Mouse (Mus musculus) stomach, embryonic 16.5 days (tissue): ENCODE measurements around the gene Pramef8. TPM values are rescaled to one million over a fixed set of nuclear protein-coding genes. Genes with fewer than 3 reads are reported as not detected.

Experiments
- ATAC-seq: fragments of 200-750 bp; cut with Nextera tagmentation; 2 replicates; pipeline ENCODE4 v1.8.0; 2017; ENCODE audit warnings: moderate number of reproducible peaks, moderate TSS enrichment; ENCODE audit not compliant: insufficient read depth, low FRiP score
- H3K27ac ChIP-seq: fragments of 300-500 bp; sonication (generic); 2 replicates; pipeline ENCODE4 v1.5.1; 2014; ENCODE audit warnings: low read length
- H3K27me3 ChIP-seq: fragments of 300-500 bp; sonication (generic); 2 replicates; pipeline ENCODE4 v1.6.1; 2014; ENCODE audit warnings: low read length, control low read depth, mixed read lengths; ENCODE audit not compliant: control insufficient read depth, insufficient read depth
- H3K36me3 ChIP-seq: fragments of 300-500 bp; sonication (generic); 2 replicates; pipeline ENCODE4 v1.6.1; 2014; ENCODE audit warnings: low read length; ENCODE audit not compliant: control insufficient read depth, insufficient read depth
- H3K4me1 ChIP-seq: fragments of 300-500 bp; sonication (generic); 2 replicates; pipeline ENCODE4 v1.6.1; 2014; ENCODE audit warnings: low read length, control low read depth, mixed read lengths; ENCODE audit not compliant: control insufficient read depth, insufficient read depth
- H3K4me2 ChIP-seq: fragments of 300-500 bp; sonication (generic); 2 replicates; pipeline ENCODE4 v1.6.1; 2014; ENCODE audit warnings: low read depth, low read length, mixed read lengths
- H3K4me3 ChIP-seq: fragments of 300-500 bp; sonication (generic); replicated peaks from 2 replicates; pipeline ENCODE4 v1.5.1; 2014; ENCODE audit warnings: mild to moderate bottlenecking, low read length
- H3K9ac ChIP-seq: fragments of 300-500 bp; sonication (generic); 2 replicates; pipeline ENCODE4 v1.6.1; 2014; ENCODE audit warnings: low read length
- H3K9me3 ChIP-seq: fragments of 300-500 bp; sonication (generic); replicated peaks from 2 replicates; pipeline ENCODE4 v1.6.1; 2016; ENCODE audit warnings: low read length, control low read depth; ENCODE audit not compliant: control insufficient read depth
- WGBS: fragments of 180-500 bp; shearing (Covaris S2); extraction: QIAGEN DNeasy Blood & Tissue Kit; methylation state at CpG from one replicate; pipeline ENCODE4 v1.1.7; 2014; 5-methylcytosine and 5-hydroxymethylcytosine counted together
- polyA plus RNA-seq: library from polyadenylated mRNA; unstranded; fragments of >200 nt; fragmentation: Nextera tagmentation; extraction: Ambion mirVana; gene quantifications from 2 replicates; pipeline ENCODE4 v1.2.1, GENCODE M21; 2015

Pramef8 gene
- 15.1 and 15.2 TPM in 2 replicates for polyA plus RNA-seq

DNA sequence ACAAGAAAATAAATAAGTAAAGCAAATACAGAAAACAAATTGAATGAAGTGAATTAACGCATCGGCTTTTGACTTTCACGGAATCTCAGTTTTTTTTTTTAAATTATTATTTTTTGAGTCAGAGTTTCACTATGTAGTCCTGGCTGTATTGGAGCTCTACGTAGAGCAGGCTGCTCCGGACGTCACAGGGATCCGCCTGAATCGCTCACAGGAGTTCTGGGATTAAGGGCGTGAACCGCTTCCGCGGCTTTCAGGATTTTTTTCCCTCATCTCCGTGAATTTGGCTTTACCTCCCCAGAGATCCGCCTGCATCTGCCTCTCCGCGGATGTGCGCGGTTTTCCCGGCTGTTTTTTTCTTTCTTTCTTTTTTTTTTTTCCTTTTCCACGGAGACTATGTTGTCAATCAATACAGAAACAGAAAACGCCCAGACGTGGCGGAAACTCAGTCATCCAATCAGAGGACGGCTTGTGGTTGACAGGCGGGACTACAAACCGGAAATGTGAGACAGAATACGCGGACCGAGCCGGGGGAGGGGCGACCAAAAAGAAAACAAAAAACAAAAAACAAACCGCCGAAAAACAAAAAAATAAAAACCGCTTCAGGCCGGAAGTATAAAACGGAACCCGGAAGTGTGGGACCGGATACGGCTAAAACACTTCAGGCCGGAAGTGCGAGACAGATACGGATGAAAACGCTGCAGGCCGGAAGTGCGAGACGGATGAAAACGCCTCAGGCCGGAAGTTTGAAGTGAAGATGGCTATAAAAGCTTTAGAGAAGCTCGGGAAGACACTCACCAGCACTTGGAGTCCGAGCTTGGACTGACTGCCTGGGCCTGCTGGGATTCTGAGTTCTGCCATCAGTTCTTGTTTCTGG is at the start of gene Pramef8:
Gene Pramef8, plus strand, starts transcription at position 208 of the 874 bp plus-strand sequence.
- WGBS = under 1% methylated on average over 50 of the region's 50 CpGs
- peak within 1 kb of the TSS; percentile 60 for H3K4me2 ChIP-seq
- peak within 1 kb of the TSS; percentile 74 for H3K9ac ChIP-seq
- 0 out of 2 replicates have a peak, but pooled peaks cover 7% of the 10 kb centered on the region for H3K4me1 ChIP-seq
- H3K27ac ChIP-seq = peak within 1 kb of the TSS; percentile 84
- ATAC-seq = peak; percentile 94
- no peaks in the 10 kb centered on the region for H3K27me3 ChIP-seq
- H3K9me3 ChIP-seq = 0 out of 2 replicates have a peak, but pooled peaks cover 4% of the 10 kb centered on the region
- peak within 1 kb of the TSS; percentile 72 for H3K4me3 ChIP-seq
- H3K36me3 ChIP-seq = peaks cover 17% of the 10 kb centered on the region; the same call in 1 of the 2 replicates

DNA sequence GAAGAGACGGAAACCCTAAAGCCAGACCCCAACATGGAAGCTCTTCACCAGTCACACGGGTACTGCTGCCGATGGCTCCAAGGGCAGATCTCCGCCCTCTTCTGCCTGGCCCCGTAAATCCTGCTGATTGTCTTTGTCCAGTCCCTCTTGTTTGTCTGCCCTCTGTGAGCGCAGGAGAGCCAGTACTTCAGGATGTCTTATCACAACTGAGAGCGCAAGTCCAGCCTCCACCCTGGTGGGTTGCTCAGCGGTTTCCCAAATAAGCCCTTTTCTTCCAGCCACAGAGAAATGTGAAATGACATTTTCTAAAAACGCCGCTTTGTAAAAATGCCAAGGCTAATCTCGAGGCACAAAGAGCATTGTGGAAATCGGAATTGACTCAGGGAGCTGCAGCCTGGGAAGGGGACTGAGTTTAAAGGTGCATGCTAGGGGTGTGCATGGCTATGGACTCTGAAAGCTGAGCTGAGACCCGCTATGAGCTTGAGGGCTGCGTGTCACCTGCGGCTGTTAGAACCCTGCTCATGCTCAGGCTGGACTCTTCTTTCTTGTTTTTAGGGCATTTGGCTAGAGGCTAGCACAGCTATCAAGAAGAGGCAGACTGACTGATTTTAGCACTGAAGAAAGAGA is 45.7 kb upstream of the Pramef8 start:
- H3K27me3 ChIP-seq = no peaks in the 10 kb centered on the region
- H3K9ac ChIP-seq = no peak overlapping the region
- WGBS = 53% methylated on average over 15 of the region's 15 CpGs
- H3K4me2 ChIP-seq = no peak overlapping the region
- no peak overlapping the region for H3K4me3 ChIP-seq
- H3K27ac ChIP-seq = no peak overlapping the region
- no peaks in the 10 kb centered on the region for H3K36me3 ChIP-seq
- H3K9me3 ChIP-seq = 0 out of 2 replicates have a peak, but pooled peaks cover 3% of the 10 kb centered on the region
- no peaks in the 10 kb centered on the region for H3K4me1 ChIP-seq
- no peak for ATAC-seq

DNA sequence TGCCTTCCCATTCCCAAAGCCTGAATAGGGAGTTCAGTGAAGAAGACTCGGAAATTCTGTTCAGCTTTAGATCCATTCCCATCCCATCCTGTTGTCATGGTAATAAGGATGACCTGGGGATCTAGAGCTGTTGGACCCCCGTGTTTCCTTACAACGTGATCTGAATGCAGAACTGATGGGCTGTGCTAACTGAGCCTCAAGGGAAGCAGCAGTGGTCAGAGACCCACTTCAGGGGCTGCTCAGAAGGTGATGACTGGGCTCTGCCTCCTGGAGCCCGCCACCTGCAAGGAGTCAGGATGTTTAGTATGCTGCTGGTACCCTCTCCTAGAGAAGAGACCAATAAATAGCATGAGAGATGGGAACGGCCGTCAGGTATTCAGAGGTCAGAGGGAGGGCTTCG is 32.7 kb upstream of the Pramef8 start:
- no peak for ATAC-seq
- Histone ChIP-seq H3K27me3 (no peaks in the 10 kb centered on the region), H3K4me1 (no peaks in the 10 kb centered on the region), H3K4me2 (no peak overlapping the region), H3K36me3 (no peaks in the 10 kb centered on the region), H3K4me3 (no peak overlapping the region), H3K9me3 (no peaks in the 10 kb centered on the region), H3K27ac (no peak overlapping the region), H3K9ac (no peak overlapping the region)
- WGBS = 46% methylated on average over 7 of the region's 7 CpGs

DNA sequence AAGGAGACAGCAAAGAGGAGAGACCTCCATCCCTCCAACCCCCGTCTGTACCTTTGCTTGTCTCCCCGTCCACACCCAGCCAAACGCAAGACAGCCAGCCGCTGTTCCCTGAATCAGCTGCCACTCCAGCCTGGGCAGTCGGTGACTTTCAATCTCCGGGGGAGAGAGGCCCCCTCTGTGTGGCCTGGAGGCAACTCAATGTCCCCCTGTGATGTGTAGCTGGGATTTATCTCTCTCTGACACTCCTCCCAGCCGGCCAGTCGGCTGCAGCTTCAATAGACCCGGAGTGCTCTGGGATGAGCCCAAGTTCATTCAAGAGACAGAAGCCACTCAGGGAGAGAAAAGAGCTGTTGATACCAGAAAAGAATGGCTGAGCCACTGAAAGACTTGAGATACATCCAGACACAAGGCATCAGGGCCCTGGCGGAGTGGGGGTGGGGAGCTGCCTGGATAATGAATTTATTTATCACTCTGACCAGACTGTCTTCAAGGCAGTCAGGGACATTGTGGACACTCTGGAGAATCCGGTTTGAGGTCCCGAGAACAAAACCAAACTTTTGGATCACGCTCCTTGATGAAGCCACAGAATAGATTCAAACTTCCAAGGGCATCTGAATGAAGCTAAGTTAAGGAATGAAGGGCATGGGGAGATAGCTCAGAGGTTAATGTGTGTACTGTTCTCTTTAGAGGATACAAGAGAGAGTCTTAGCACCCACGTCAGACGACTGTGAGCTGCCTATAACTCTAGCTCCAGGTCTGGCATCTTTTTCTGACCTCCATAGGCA is 32.1 kb upstream of the Pramef8 start:
- no peak overlapping the region for H3K9ac ChIP-seq
- no peaks in the 10 kb centered on the region for H3K36me3 ChIP-seq
- no peak overlapping the region for H3K4me3 ChIP-seq
- no peaks in the 10 kb centered on the region for H3K27me3 ChIP-seq
- no peak overlapping the region for H3K27ac ChIP-seq
- no peak overlapping the region for H3K4me2 ChIP-seq
- no peaks in the 10 kb centered on the region for H3K9me3 ChIP-seq
- no peaks in the 10 kb centered on the region for H3K4me1 ChIP-seq
- no peak for ATAC-seq
- WGBS = 35% methylated on average over 15 of the region's 15 CpGs

DNA sequence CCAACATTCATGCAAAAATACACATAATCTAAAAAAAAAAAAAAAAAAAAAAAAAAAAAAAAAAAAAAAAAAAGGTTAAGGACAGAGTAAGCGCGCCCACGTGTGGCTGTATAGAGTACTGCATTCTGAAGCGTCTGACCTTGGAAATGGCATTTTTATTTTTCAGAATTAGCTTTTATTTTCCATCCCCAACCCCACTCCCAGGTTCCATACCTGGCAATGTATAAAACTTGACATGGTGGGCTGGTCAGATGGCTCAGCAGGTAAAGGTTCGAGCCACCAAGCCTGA is 31.6 kb upstream of the Pramef8 start:
- WGBS = under 1% methylated on average over 5 of the region's 5 CpGs
- Histone ChIP-seq H3K9ac (no peak overlapping the region), H3K4me3 (no peak overlapping the region), H3K9me3 (no peaks in the 10 kb centered on the region), H3K4me2 (no peak overlapping the region), H3K27me3 (no peaks in the 10 kb centered on the region), H3K36me3 (no peaks in the 10 kb centered on the region), H3K27ac (no peak overlapping the region), H3K4me1 (no peaks in the 10 kb centered on the region)
- ATAC-seq = no peak

DNA sequence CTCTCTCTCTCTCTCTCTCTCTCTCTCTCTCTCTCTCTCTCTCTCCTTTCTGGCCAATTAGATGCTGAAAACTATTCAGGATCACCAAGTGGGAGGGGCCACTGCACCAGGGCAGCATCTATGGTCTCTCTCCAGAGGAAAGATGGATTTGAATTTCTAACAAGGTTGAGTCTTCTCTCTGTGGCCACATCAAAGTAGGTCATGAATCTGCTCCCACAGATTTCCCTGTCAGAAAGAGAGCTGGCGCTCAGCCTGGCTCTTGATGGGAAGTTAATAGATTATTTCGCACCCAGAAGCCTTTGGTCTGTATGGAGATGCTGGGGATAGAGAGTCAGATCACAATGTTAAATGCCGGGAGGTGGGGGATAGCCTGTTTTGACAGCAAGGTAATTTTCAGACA is 30.1 kb upstream of the Pramef8 start:
- no peak overlapping the region for H3K27ac ChIP-seq
- no peaks in the 10 kb centered on the region for H3K36me3 ChIP-seq
- H3K4me1 ChIP-seq = no peaks in the 10 kb centered on the region
- no peak for ATAC-seq
- no peaks in the 10 kb centered on the region for H3K27me3 ChIP-seq
- no peak overlapping the region for H3K4me2 ChIP-seq
- no peaks in the 10 kb centered on the region for H3K9me3 ChIP-seq
- WGBS = 74% methylated on average over 3 of the region's 3 CpGs
- no peak overlapping the region for H3K4me3 ChIP-seq
- H3K9ac ChIP-seq = no peak overlapping the region

DNA sequence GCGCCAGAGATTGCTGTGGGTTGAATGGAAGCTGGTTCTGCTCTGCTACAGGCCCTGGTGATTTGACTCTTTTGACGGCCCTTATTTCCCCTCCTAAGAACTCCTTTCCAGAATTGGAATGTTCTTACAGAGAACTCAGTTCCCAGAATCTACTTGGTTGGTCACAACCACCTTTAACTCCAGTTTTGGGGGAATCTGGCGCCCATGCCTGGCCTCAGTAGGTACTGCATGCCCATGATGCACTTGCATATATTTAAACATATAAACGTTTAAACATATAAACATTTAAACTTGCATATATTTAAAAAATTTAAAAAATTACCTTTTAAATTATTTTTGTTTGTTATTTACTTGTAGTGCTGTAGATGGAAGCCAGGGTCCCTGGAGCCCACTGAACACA is 28.6 kb upstream of the Pramef8 start:
- H3K9ac ChIP-seq = no peak overlapping the region
- H3K4me2 ChIP-seq = no peak overlapping the region
- H3K4me1 ChIP-seq = no peaks in the 10 kb centered on the region
- H3K4me3 ChIP-seq = no peak overlapping the region
- 43% methylated on average over 4 of the region's 4 CpGs for WGBS
- no peaks in the 10 kb centered on the region for H3K27me3 ChIP-seq
- no peaks in the 10 kb centered on the region for H3K9me3 ChIP-seq
- H3K27ac ChIP-seq = no peak overlapping the region
- no peak for ATAC-seq
- no peaks in the 10 kb centered on the region for H3K36me3 ChIP-seq

DNA sequence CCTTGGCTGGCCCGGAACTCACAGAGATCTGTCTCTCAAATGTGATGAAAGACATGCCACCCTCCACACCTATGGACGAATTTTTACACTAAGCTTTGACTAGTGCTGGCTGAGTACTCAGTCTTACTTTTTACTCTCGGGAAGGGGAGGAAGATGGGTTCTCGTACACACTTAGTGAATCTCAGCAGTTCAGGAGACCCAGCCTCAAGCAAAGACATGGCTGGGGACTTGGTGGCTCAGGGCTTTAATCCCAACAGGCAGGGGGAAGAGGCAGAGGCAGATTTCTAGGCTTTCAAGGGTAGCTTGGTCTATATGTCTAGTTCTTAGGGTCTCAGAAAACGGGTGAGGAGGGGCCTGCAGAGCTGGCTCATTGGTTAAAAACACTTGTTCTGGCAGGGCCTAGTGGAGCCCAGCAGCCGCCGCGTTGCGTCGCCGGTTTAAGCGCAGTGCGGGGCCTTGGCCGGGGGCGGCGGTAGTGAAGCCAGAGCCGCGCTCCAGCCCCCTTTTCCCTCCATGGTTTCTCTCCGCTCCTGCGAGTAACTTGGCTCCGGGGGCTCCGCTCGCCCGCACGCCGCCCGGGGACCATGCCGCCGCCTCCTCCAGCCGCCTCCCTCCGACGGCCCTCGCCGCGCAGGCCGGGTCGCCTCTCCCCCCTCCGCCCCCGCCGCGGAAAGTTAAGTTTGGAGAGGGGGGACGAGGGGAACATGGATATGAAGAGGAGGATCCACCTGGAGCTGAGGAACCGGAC is 23.1 kb upstream of the Pramef8 start:
- H3K27ac ChIP-seq = no peak overlapping the region
- peak overlapping the region; percentile 60 for H3K4me2 ChIP-seq
- H3K9ac ChIP-seq = peak overlapping the region; percentile 70
- H3K9me3 ChIP-seq = no peaks in the 10 kb centered on the region
- peak; percentile 86 for ATAC-seq
- H3K36me3 ChIP-seq = no peaks in the 10 kb centered on the region
- no peaks in the 10 kb centered on the region for H3K27me3 ChIP-seq
- no peaks in the 10 kb centered on the region for H3K4me1 ChIP-seq
- WGBS = 8% methylated on average over 39 of the region's 43 CpGs
- peak overlapping the region; percentile 45 for H3K4me3 ChIP-seq
